Mouse (Mus musculus) layer of hippocampus, adult 11-12 months (tissue): ENCODE measurements around the gene Tor4a.
A peak's percentile ranks its signal among the peaks of the same experiment; 100 is the strongest.

Experiments used
- DNase-seq: peaks from one replicate; pipeline ENCODE4 v3.0.0; 2022; ENCODE audit warnings: low spot score

Tor4a gene

DNA sequence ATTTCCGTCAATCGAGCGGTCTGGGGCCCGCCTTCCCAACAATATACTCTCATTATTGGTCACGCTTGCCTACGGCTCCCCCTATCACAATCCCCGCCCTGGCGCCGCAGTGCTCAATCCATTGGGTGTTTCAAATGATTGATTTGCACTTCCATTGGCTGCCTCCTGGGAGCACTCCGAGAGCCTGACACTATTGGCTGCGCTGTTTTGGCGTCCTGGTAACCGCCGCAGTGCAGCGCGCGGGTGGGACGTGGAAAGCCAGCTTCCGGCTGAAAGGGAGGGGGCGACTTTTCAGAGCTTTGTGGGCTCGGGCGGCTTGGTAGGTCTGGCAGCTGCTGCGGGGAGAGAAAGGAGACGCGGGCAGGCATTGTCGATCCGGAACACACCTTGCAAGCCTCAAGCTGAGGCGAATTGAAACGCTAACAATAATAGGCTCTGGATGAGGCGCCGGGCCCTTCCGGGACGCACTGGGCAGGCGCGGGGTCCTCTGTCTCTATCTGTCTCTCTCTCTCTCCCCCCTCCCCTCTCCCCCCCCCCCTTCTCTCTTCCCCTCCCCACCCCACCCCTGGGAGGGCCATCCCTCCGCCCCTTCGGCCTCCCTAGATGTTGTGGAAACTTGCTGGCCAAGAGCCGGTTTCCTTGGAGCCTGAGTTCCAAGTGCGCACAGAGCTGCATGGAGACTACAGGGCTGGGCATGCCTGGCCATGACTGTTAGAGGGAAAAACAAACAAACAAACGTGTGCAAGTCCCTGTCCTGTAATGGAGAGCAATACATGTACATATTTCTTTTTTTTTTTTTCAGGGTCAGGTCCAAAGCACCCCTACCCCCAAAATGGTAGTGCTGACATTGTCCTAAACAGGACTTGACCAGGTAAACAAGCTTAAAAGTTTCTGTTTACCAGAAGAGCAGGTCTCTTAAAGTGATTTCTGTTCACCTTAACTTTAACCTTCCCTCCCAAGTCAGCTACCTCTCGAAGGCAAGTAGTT lies 28.4 kb upstream of the Tor4a start:
- DNase-seq, result peak; percentile 99

DNA sequence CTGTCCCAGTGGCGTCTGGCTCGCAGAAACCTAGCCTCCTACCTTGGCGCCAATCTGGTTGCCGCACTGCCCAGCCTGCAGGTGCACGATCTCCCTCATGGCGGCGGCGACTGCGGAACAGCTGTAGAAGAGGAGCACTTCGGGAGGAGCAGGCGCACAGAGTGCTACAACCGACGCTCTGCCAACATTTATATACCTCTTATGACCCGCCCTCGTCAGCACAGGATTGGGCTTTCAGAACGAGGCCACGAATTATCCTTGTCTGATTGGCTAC lies 27.7 kb upstream of the Tor4a start, which contains the start of gene Tubb4b:
Tubb4b (minus strand) TSS at position 211 of the 274 bp plus-strand sequence.
- no peak for DNase-seq

DNA sequence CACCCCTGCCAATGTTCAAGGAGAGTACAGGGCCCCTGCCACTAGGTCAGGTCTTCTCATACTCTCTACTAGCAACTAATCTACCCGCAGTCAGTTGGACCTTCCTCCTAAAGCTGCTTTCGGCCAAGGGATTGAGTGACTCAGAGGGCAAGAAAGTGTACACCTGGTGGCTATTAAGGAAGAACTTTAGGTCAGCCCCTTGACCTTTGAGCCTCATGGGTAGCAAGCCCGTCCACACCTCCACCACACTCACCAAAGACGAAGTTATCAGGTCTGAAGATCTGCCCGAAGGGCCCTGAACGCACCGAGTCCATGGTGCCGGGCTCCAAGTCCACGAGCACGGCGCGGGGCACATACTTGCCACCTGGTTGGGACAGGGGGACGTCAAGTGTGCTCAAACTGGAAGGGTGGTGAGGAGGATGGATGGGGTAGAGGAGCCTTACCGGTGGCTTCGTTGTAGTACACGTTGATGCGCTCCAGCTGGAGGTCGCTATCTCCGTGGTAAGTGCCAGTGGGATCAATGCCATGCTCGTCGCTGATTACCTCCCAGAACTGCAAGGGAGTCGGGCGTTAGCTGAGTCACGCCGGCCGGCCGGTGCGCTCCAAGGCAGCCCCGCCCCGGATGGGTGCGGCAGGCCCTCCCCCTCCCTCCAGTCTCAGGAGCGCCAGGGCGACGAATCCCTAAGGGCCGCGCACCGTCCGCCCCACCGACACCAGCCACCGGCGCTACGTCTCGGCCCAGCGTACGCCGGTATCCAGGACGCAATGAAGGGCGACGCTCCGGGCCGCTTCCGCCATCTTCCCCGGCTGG lies 27.2 kb upstream of the Tor4a start:
- DNase-seq, result peak; percentile 76

DNA sequence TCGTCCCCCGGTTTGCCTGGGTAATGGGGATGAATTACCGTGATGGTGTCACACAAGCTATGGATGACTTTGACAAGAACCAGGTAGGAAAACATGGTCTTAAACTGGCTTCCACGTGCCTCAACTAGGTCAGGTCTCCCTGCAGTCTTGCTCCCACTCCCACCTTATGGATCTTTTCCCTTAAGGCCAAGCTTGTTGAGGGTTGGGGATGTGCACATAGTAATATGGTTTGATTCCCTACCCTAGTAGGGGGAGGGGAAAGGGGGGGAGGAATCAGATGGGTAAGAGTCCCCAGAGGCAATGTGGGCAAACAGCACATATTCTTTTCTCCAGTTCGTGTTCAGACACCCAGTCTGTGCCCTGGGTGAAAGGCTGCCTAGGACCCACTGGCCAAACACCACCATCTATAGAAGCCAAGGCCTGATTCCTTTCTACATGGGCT lies 24.7 kb upstream of the Tor4a start:
- DNase-seq, result no peak

DNA sequence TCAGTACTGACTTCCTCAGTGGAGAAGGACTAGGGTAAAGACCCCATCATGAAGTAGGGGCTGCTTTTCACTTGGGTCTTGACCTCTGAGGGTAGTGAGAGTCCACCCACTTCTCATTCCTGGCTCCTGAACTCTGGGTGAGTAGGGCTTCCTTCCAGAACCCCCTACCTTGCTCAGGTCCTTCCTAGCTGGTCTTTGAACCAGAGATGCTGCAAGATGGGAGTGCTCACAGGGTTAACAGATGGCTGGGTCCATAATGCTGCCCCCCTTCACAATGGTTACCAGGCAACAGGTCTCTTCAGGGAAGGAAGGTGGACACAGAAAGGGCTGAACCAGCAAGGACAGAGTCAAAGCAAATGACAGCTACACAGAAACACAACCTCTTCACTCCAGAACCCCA lies 21.8 kb upstream of the Tor4a start, which contains the start of gene Fam166a:
Fam166a (plus strand) TSS at position 301 of the 400 bp plus-strand sequence.
- no peak for DNase-seq

DNA sequence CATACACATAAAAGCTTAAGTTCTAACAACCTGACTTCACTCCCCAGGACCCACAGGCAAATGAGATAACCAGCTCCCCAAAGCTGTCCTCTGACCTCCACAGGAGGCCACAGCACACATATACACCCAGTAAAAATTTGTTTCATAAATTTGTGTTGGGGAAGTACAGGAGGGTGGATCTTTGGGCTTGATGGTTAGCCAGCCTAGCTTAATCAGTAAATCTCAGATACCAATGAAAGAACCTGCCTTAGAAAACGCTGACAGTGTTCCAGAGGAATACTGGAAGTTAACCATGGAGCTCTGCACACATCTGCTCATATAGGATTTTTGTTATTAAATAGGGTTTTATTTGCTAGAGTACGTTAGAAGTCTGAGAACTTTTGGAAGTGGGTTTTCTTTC lies 21.0 kb upstream of the Tor4a start:
- no peak for DNase-seq

DNA sequence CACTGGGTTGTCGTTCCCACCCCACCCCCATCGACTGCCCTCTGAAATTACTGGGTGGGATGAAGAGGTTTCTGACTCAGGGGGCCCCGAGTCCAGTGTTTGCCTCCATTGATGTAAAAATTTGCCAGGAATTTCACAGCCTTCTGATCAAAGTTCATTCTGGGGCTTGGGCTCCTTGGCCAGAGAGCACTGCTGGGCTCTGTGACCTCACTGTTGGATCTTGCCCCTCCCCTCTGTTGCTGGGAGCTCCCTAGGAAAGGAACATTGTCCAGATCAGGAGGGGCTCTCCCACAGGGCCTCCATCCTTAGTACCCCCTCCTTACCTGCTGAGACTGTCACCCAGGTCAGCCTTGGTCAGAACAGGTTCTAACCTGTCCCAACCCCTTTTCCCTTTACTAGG lies 17.8 kb upstream of the Tor4a start, which contains the start of gene Stpg3:
Stpg3 (minus strand) TSS at position 194 of the 400 bp plus-strand sequence.
- no peak for DNase-seq

DNA sequence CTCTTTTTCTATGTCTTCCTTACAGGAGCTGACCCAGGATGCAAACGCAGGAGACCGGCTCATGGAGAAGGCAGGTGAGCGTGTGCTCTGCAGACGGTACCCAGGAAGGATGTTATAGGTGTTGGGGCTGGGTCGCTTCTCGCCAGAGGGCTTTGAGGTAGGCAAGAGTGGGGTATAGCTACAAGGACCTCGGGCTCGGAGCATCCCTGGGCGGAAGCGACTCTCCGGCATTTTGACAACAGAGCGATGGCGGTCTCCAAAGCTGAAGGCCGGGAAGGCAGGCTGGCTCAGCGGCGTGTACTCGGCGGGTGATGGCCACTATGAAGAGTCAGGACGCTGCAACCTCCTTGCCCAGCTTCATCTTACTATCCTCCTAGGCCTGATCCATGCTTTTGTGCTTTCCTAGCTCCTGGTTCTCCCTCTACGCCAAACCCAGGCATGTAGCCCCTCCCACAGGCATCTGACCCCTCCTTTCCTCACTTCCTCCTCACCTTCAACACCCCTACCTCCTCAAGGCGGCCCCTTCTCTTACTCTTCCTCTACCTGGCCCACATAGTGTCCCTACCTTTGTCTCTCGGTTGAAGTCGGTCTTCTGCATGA lies 16.7 kb upstream of the Tor4a start:
- DNase-seq, result no peak

DNA sequence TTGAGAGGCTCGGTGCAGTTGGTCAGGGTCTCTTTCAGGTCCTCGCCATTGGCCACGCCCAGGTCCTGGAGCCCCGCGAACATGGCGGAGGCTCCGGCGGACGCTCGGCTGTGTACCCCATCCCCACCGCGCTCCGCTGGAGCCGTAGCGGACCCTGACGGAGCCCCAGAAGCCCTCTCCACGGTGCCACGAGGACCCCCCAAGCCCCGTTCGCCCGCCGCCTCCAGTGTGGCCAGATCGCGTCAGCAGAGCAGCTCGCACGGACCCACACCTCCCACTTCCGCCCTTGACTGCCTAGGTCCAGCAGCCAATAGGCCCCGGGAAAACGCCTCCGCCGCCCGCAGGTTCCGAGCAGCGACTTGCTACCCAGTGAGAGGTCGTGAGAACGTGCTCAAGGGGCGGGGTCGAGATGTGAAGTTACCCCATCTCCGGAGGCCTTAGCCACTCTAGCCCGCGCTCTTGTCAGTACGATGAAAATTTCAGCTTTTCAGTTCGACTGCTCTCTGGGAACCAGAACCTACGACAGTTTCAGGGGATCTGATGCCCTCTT lies 14.5 kb upstream of the Tor4a start, which contains the start of gene Nelfb:
Nelfb (minus strand) TSS at position 369 of the 550 bp plus-strand sequence.
- DNase-seq, result peak; percentile 86

DNA sequence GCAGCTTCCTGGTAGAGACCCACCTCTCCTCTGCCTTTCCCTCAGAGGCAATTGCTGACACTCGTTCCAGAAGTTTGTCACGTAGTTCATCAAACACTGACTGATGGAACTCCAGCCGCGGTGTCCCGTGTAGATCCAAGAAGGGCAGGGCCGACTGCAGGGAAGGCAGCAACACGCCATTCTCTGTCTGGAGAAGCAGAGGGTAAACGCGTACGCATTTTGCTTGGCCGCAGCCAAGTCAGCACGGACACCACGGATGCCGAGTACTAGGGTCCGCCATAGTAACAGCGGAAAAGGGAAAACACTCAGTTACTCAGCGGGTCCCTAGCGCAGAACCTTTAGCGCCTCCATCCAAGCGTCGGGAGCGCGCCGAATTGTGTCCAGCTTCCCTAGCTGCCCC lies 14.0 kb upstream of the Tor4a start:
- DNase-seq, result no peak

DNA sequence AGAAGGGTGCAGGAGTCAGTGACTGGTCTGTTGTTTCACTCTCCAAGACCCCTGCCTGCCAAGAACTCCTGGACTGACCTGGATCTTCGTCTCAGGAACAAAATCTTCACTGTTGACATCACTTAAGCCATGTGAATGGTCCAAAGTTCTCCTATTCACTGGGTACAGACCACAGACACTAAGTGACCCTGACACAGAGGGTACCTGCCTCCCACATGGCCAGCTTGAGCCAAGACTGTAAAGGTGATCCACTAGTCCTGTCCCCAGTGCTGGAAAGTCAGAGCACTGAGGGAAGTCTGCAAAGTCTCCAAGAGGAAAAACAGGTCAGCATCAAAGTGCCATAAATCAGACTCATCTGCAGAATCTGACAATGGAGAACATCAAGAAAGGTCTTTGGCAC lies 10.9 kb upstream of the Tor4a start:
- no peak for DNase-seq

DNA sequence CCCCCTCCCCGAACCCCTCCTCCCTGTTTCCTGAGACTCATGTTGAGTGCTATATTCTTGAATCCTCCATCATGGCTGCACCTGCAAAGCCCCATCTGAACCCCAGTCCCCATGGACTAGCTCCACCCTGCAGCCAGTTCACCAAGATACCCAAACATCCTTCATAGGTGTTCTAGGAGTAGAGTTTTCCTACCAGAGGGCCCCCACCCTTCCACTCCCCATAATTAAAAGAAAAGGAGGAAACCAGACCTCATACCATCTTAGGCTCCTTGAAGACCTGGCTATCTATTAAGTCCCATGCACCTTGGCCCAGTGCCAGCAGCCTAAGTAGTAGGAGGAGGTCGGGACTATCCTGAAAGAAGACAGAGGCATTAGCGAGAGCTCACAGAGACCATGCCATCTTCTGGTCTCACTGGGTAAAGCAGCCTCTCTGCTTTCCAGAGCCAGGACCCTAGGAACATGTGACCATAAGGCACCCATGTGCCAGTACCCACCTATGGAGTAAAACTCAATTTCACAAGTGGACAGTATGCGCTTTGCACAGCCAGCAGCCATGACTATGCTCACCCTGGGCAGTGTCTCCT lies 7.0 kb upstream of the Tor4a start:
- DNase-seq, result no peak

DNA sequence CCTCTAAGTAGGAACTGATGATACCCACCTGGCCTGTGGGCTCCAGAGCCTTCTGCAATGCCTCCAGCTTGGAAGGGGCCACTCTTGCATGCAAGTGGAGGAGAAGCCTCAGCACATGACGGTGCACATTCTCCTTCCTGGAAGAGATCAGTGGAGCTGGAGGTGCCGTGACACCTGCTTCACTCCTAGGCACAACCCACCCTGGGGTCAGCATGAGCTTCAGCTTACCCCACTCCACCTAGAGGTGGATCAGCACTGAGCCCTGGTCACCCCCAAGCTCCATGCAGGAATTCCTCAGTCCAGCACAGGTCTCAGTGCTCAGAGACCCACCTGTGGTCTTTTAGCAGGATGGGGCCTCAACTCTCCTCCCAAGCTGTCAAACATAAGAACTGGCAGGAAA lies 3.9 kb upstream of the Tor4a start:
- no peak for DNase-seq

DNA sequence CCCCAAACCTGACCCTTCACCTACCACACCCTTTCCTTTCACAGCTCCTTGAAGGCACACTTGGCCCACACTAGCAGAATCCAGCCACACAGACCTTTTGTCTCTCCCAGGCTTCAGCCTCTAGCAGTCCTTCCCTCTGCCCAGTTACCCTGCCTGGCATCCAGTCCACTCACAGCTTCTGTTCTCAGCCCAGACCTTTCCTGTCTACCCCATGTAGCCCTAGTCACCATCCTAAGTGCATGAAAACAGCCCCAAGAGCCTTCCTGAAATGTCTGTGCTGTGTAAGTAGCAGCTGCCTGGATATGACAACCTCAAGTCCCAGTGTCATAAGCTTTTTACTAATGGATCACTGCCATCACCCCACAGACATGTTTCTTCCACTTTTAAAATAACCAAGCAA lies 1.3 kb upstream of the Tor4a start:
- no peak for DNase-seq

DNA sequence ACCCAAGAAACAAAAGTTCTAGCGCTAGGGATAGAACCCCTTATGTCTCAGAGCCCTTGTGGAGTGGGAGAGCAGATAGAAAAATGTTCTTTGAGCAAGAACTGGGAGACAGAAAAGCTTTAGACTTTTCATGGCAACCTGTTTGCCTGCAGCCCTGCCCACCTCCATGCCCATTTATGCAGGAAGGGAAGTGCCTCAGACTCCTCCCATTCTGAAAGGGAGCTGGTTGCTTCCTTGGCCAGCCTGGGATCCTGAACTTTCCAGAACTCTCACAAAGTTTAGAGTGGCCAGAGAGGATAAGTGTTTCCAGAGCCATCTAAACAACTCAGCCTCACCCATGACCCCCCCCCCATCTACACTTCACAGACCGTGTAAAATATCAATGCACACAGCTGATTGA lies 505 bp upstream of the Tor4a start:
- no peak for DNase-seq

DNA sequence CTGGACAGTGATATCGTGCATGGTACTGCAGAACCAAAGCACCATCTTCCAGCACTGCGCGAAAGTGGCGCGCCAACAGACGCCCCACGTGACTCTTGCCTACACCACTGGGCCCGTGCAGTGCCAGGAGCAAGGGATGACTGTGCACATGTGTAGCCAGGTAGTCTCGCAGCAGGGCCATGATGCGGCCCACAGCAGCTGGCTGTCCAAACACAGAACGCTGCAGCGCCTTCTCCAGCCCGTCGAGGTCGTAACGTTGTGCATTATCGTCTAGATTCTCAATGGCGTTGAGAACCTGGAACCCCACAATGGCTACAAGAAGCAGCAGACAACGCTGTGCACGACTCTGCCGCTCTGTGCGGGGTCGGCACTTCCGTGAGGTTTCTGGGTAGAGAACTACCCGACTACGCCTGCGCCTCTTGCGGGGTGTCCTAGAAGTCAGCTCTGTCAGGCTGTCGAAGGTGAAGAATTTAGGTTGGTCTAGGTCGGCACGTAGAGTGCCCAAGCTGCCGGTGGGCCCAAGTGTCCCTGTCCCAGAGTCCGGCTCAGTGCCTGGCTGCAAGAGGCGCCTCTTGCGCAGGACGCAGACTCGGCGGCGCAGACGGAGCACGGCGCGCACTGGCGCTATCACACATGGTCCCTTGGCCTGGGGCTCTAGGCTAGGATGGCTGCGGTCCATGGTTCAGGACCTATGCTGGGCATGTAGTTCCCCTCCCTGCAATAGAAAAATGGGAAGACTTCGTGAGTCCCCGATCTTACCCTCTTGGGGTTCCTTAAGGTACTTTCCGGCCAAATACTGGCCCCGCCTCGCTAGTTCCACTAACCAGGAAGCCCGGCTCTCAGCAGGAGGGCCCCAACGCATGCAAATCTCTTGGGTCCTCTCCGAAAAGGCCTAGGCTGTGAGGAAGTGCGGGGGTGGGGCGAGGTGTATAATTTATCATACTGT lies 1.2 kb downstream of the Tor4a start:
- no peak for DNase-seq

DNA sequence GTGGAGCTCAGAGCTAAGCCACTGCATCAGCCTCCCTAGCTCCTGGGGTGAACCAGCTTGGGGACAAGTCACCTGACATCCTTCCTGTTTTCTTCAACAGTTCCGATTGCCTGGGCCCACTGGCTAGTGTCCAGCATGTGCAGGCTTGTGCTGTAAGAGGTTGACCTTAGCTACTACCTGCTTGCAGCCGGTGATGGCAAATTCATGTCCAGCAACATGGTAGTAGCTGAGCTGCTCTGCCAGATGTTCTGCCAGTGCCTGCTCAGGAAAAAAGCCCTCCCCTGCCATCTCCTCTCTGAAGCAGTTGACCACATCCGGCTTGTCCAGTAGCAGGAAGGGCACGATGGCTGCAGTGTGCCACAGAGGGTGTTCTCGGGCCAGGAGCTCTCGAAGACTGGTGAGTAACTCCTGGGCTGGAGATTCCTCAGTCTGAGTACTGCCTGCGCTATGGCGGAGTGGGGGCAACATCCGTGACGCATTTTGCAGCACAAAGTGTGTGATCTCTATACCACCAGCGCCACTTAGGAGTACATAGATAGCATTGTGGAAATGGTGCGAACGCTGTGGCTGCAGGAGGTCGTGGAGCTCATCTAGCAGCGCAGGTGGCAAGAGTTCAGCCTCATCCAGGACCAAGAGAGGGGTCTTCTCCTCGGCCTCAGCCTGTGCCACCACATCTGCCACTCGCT lies 2.1 kb downstream of the Tor4a start:
- no peak for DNase-seq

DNA sequence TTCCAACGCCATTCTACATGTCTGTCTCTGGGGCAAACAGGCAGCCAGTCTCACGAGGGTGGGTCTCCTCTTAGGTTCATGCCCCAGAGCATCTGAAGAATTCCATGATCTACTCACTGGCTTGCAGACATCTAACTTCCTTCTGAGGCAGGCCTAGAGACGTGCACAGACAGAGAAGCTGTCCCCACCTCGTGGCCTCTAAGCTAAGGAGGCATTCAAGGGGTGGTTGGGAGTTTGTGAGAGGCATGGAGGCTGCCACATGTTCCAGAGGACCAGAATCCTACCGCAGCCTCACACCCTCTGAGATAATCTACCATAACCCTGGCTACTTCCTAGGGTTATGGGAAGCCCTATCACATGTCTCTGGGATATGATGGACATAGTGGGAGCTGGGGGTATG lies 2.7 kb downstream of the Tor4a start:
- no peak for DNase-seq

DNA sequence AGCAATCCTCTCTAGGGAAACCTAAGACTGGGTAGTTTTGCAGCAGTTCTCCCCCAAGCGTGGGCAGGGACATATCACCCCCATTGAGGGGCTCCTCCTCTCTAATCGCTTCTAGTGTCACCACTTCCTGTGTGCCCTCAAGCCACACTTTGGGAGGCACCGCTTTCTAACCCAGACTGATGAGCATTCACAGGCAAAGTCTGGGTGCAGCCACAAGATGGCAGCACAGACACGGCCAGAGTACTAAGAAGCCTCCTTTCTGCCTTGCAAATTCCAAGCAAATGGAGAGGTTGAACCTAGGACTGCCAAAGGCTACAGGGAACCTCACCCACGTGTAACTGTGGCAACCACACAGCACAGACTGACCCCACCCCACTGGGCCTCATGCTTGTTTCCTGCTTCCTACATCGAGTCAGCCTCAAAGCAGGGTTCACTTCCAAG lies 3.3 kb downstream of the Tor4a start:
- peak; percentile 88 for DNase-seq

DNA sequence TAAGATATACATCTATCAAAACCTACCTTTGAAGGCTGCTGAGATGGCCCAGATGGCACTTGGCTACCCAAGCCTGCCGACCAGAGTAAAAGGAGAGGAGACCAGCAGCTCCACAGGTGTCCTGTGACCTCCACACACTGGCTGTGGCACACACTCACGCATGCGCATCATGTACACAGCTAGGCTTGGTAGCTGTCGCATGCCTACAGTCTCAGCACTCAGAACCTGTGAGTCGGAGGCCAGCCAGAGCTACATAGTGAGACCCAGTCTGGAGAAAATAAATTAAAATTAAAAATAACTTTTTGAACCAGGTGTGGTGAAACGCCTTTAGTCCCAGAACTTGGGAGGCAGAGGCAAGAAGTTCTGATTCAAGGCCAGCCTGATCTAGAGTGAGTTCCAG lies 8.8 kb downstream of the Tor4a start:
- DNase-seq, result no peak
